Mouse (Mus musculus): ENCODE measurements around the gene Psg22. TPM values are rescaled to one million over a fixed set of nuclear protein-coding genes. Genes with fewer than 3 reads are reported as not detected.

Gene Psg22
- polyA plus RNA-seq (2017; shearing (Covaris generic)), result not detected

DNA sequence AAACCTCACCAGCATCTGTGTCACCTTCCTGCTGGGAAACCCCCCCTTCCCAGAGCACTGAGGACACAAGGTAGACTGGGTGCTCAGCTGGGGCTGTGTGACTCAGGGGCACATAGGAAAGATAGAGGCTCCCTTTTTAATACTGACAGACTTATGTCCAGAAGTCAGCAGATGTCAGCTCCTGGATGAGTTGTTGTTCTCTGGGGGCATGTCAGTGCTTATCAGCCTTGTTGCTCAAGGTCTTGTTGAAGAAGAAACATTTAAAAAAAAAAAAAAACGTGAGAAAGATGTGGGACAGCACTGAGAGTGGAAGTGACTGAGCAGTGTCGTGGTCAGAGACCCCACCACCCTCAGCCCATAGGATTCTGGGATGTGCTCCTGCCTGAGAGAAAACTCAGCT lies at the start of gene Psg22:
Gene Psg22 (plus strand): TSS at position 301 of the 400 bp plus-strand sequence.

GRCm38 (mm10) chr7:18686085-18686484 lies 31.8 kb upstream of the Psg22 start, which contains the start of gene Psg20:
Gene Psg20 (minus strand): TSS chr7:18686185.

Other genes with a start within 250 kb of the Psg22 start
- gene Psg26, start 233.9 kb upstream of the Psg22 start, polyA plus RNA-seq (2017; shearing (Covaris generic)), result not detected
- gene Psg25, start 185.8 kb upstream of the Psg22 start, polyA plus RNA-seq (2017; shearing (Covaris generic)), result under 1 TPM; 0.05 to 0.39 TPM
- not detected for gene Psg27, start 150.8 kb upstream of the Psg22 start, polyA plus RNA-seq (2017; shearing (Covaris generic))
- gene Psg23, start 101.6 kb upstream of the Psg22 start, polyA plus RNA-seq (2017; shearing (Covaris generic)), result under 1 TPM; 0.16 to 0.22 TPM
- gene Psg21, start 61.4 kb upstream of the Psg22 start, polyA plus RNA-seq (2017; shearing (Covaris generic)), result under 1 TPM; 0.19 to 0.86 TPM
- under 1 TPM in 1 of 2 experiments, not detected in 1; 0.94 TPM for gene Psg20, start 31.9 kb upstream of the Psg22 start, polyA plus RNA-seq (2017; shearing (Covaris generic))
- gene Psg19, start 80.4 kb downstream of the Psg22 start, polyA plus RNA-seq (2017; shearing (Covaris generic)), result 1 to 10 TPM in 1 of 2 experiments, not detected in 1; 1.0 TPM
- not detected for gene Psg17, start 103.5 kb downstream of the Psg22 start, polyA plus RNA-seq (2017; shearing (Covaris generic))
- gene Mill2, start 121.9 kb downstream of the Psg22 start, polyA plus RNA-seq (2017; shearing (Covaris generic)), result under 1 TPM in 1 of 2 experiments, not detected in 1; 0.68 TPM
- gene Pglyrp1, start 153.2 kb downstream of the Psg22 start, polyA plus RNA-seq (2017; shearing (Covaris generic)), result 100 to 1,000 TPM in 1 of 2 experiments, 10 to 100 TPM in 1; 88.7 to 183 TPM
- 10 to 100 TPM; 34.8 to 42.9 TPM for gene Ccdc61, start 192.3 kb downstream of the Psg22 start, polyA plus RNA-seq (2017; shearing (Covaris generic))
- gene Nova2, start 207.8 kb downstream of the Psg22 start, polyA plus RNA-seq (2017; shearing (Covaris generic)), result under 1 TPM; 0.06 to 0.59 TPM